Mouse (Mus musculus): ENCODE measurements around the gene D430042O09Rik. TPM values are rescaled to one million over a fixed set of nuclear protein-coding genes. Genes with fewer than 3 reads are reported as not detected.

D430042O09Rik gene
- polyA plus RNA-seq, 1 experiment from 2014 or later = 1.4 TPM

DNA sequence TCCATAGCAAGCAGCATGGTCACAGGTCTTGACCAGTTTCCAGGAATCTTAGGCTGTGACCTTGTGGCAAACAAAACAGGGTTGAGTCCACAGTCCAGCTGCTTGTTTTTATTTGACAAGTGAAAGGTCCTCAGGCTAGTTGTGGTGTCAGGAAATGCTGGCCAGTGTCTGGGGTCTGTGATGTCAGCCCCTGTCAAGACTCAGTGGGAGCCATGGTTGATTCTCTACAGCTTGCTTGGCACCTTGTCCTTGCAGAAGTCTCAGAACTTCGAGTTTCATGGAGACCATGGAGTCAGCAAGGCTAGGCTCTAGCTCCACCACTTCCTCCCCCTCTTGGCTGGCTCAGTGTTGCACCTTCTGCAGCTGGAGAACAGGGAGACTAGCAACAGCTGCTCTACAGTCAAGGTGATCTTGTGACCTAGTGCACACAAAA lies 33.6 kb downstream of the D430042O09Rik start:
- 14% methylated on average over 1 of the region's 1 CpGs for WGBS (ENCODE audit: insufficient replicate concordance)

DNA sequence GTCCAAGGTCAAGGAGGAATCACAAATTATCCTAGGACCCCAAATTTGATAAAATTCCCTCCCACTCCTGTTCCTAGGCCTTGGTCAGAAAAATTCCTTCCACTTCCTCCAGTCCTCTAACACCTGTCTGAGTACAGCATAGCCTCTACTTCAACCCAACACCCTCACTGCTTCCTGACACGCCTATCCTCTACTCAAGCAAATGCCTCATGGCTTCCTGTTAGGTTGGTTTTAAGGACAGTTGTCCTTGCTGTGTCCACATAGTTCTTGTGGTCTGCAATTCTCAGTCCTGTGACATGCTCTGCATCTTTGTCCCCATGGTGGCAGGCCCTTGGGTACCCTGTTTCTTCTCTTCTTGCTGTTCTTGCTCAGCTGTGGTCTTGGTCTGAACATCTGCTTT lies 37.1 kb downstream of the D430042O09Rik start:
- Histone ChIP-seq H3K27ac (replicated peaks) (no peak overlapping the region), H3K4me1 (replicated peaks) (peaks cover 11% of the 10 kb centered on the region), H3K36me3 (replicated peaks) (no peaks in the 10 kb centered on the region), H3K27me3 (no peaks in the 10 kb centered on the region), H3K4me3 (replicated peaks) (no peak overlapping the region), H3K9me3 (replicated peaks) (no peaks in the 10 kb centered on the region), H3K9ac (no peak overlapping the region), H3K4me2 (no peak overlapping the region)
- ATAC-seq (ENCODE audit: insufficient read depth) = no peak
- 47% methylated on average over 1 of the region's 1 CpGs for WGBS (ENCODE audit: insufficient replicate concordance)

More for the DNA sequence above, 33.6 kb downstream of the D430042O09Rik start:
- H3K27me3 ChIP-seq = no peaks in the 10 kb centered on the region
- no peak overlapping the region for H3K4me3 ChIP-seq (replicated peaks)
- H3K4me1 ChIP-seq (replicated peaks) = peaks cover 2% of the 10 kb centered on the region
- H3K9ac ChIP-seq = no peak overlapping the region
- no peak overlapping the region for H3K27ac ChIP-seq (replicated peaks)
- no peak overlapping the region for H3K4me2 ChIP-seq
- no peak for ATAC-seq (ENCODE audit: insufficient read depth)
- no peaks in the 10 kb centered on the region for H3K36me3 ChIP-seq (replicated peaks)
- no peaks in the 10 kb centered on the region for H3K9me3 ChIP-seq (replicated peaks)

DNA sequence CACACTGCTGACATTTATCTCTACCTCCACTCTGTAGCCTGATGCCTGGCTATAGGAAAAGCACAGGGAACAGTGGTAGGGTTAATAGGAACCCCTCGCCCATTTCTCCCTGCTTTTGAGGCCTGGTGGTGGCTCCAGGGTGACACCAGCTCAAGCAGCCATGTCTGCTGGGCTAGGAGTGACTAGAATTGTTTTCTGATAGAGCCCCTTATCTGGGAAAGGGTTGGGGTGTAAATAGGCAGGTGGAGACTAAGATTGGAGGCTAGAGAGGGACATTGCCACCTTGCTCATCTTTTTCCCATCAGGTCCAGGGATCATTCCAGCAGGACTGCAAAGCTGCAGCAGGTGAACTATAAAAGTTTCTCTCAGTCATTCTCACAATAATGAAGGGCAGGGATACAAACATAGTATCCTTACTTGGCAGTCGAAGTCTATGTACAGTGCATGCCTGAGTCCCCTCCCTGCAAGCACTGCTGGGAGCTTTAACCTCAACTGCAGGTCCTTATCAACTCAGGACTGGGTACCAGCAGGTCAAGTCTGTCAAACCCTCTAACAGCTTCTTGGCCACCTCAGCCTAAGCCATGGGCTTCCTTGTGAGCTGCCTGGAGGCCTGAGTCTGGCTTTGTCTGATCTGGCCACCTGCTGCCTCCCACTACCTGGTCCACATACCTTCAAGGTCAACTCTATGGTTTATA lies 39.1 kb downstream of the D430042O09Rik start:
- Histone ChIP-seq H3K27ac (replicated peaks) (no peak overlapping the region), H3K27me3 (no peaks in the 10 kb centered on the region), H3K36me3 (replicated peaks) (no peaks in the 10 kb centered on the region), H3K9me3 (replicated peaks) (no peaks in the 10 kb centered on the region), H3K4me1 (replicated peaks) (peaks cover 11% of the 10 kb centered on the region), H3K9ac (no peak overlapping the region), H3K4me2 (no peak overlapping the region), H3K4me3 (replicated peaks) (no peak overlapping the region)
- WGBS (ENCODE audit: insufficient replicate concordance) = 49% methylated on average over 2 of the region's 2 CpGs
- no peak for ATAC-seq (ENCODE audit: insufficient read depth)

DNA sequence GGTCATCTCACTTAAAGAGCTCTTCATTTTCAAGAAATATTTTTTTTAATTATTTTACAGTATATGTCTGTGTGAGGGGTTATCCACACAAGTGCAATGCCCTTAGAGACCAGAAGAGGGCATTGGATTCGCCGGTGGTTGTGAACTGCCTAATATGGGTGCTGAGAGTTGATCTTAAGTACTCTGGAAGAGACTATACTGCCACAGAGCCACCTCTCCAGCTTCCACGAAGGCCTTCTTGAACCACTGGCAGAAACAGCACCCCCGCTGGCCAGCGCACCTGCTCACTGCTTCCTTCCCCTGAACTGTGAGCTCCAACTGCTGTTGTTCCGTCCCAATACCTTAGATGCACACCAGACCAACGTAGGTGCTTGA lies 39.6 kb downstream of the D430042O09Rik start:
- Histone ChIP-seq H3K9me3 (replicated peaks) (no peaks in the 10 kb centered on the region), H3K27ac (replicated peaks) (no peak overlapping the region), H3K4me1 (replicated peaks) (peaks cover 11% of the 10 kb centered on the region), H3K4me2 (no peak overlapping the region), H3K9ac (no peak overlapping the region), H3K4me3 (replicated peaks) (no peak overlapping the region), H3K36me3 (replicated peaks) (no peaks in the 10 kb centered on the region), H3K27me3 (no peaks in the 10 kb centered on the region)
- 57% methylated on average over 7 of the region's 7 CpGs for WGBS (ENCODE audit: insufficient replicate concordance)
- ATAC-seq (ENCODE audit: insufficient read depth) = no peak

DNA sequence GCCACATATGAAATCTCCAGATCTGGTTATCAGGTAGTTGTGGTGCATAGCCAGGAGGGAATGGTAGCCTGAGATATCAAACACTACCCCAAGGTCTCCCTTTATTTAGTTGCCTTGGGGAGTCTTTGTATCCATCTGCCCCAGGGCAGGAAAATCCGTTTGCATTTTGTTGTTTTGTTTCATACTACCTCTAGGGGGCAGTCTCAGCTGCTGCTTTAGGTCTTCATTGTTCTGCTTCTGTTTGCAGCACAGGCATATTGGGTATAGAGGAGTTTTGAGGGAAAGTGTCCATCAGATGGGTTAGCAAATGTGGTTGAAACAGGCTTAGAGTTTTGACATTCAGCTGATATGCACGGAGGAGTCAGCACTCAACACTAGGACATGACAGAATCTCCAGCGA lies 40.5 kb downstream of the D430042O09Rik start:
- Histone ChIP-seq H3K9me3 (replicated peaks) (no peaks in the 10 kb centered on the region), H3K36me3 (replicated peaks) (no peaks in the 10 kb centered on the region), H3K4me1 (replicated peaks) (peaks cover 11% of the 10 kb centered on the region), H3K9ac (no peak overlapping the region), H3K4me3 (replicated peaks) (no peak overlapping the region), H3K27ac (replicated peaks) (no peak overlapping the region), H3K4me2 (no peak overlapping the region), H3K27me3 (no peaks in the 10 kb centered on the region)
- ATAC-seq (ENCODE audit: insufficient read depth) = no peak
- 55% methylated on average over 3 of the region's 3 CpGs for WGBS (ENCODE audit: insufficient replicate concordance)

DNA sequence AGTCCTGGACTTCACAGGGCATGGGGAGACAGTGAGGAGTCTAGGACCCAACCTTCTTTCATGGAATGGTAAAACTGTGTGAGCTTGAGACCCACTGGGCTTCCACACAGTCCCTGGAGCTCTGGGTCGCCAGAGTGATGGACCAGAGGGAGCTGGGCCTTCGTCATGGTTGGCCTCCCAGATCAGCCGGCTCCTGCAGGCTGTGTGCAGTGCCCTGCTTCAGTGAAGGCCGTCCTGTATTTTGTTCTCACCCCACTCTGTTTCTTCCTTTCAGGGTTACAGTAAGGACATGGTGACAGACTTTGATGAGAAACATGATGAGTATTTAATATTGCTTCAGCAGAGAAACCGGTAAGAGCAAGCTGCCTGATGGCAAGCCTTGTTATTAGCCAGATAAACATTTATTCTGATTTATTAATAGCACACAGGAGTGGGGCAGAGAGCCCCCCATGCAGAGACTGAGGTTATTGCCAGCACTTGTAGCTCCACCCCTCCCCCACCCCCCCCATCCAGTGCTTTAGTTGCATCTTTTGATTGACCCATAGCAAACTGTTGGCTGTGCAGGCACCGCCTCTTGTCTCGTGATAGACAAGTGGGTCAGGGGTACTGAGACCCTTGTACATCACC lies 45.1 kb downstream of the D430042O09Rik start:
- H3K4me3 ChIP-seq (replicated peaks) = no peak overlapping the region
- no peaks in the 10 kb centered on the region for H3K27me3 ChIP-seq
- no peak overlapping the region for H3K9ac ChIP-seq
- H3K4me2 ChIP-seq = no peak overlapping the region
- no peak for ATAC-seq (ENCODE audit: insufficient read depth)
- no peaks in the 10 kb centered on the region; the same call in 1 of the 2 replicates for H3K4me1 ChIP-seq (replicated peaks)
- H3K36me3 ChIP-seq (replicated peaks) = no peaks in the 10 kb centered on the region
- 63% methylated on average over 7 of the region's 7 CpGs for WGBS (ENCODE audit: insufficient replicate concordance)
- H3K9me3 ChIP-seq (replicated peaks) = no peaks in the 10 kb centered on the region
- H3K27ac ChIP-seq (replicated peaks) = no peak overlapping the region

DNA sequence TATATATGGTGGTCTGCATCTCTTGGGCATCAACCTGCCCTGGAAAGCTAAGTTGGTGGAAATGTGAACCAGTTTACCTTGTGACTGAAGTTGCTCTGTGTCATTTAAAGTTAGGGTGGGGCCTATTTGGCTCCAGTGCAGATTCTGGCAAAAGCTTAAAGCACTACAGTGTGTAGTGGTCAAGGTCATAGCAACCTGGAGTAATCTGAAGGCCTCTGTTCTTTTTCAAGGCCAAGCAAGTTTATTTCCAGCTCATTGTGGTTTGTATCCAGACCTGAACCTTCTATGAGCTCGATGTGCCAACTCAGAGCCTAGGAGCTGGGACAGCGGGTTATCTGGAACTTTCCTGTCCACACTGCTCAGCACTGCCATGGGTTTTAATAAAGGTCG lies 45.6 kb downstream of the D430042O09Rik start:
- no peaks in the 10 kb centered on the region for H3K27me3 ChIP-seq
- no peak overlapping the region for H3K4me2 ChIP-seq
- no peak overlapping the region for H3K27ac ChIP-seq (replicated peaks)
- H3K36me3 ChIP-seq (replicated peaks) = no peaks in the 10 kb centered on the region
- no peaks in the 10 kb centered on the region for H3K9me3 ChIP-seq (replicated peaks)
- no peak overlapping the region for H3K9ac ChIP-seq
- no peak for ATAC-seq (ENCODE audit: insufficient read depth)
- WGBS (ENCODE audit: insufficient replicate concordance) = 69% methylated on average over 3 of the region's 3 CpGs
- H3K4me3 ChIP-seq (replicated peaks) = no peak overlapping the region
- H3K4me1 ChIP-seq (replicated peaks) = no peaks in the 10 kb centered on the region; the same call in 1 of the 2 replicates

DNA sequence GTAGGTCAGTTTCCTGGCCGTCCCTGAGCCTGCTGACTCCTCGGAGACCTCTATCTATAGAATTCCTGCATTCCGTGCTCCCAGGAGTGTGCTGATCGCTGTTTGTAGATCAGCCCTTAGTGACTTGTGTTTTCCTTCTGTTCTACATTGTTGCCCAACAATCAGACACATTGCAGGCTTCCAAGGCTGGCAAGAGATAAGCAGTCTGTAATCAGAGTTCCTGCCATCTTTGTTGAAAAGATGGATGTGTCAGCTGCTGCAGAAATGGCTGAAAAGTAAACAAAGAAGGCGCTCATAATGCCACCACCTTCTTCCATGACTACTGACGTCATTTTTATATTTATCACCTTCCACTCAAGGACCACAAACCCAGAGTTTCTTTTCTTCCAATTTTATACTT lies 49.1 kb downstream of the D430042O09Rik start:
- no peak for ATAC-seq (ENCODE audit: insufficient read depth)
- WGBS (ENCODE audit: insufficient replicate concordance) = 36% methylated on average over 6 of the region's 6 CpGs
- no peak overlapping the region for H3K9ac ChIP-seq

DNA sequence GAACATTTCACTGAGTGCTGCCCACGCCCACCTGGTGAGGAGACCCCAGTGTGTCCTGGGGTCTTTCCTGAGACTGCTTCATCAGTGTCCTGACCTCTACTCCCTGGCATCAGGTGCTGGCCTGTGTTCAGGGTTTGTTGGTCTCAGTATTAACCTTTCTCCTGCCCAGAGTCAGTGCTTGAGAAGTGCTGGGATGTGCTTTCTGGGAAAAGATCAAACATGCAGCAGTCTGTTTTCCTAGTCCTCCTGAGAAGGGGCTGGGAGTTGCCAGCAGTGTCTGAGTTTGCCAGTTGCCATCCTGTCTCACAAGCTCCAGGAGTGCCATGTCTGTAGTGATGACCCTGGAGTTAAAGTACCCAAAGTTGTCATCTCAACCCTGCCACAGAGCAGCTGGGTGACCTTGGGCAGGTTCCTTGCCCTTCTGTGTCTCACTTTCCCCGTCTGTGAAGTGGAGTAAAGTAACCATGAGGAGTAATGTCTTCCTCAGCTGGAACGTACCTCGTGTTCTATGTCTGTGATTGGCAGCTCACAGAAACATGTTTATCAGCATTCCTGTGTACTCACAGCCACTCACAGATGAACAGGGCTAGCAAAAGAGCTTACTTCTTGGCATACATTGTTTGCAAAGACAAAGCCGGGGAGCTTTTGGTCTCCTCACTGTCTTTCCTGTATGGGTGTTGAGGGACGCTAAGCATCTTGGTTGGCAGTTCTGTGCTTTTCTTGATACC lies 50.4 kb downstream of the D430042O09Rik start:
- no peak for ATAC-seq (ENCODE audit: insufficient read depth)
- Histone ChIP-seq H3K9ac (no peak overlapping the region), H3K4me2 (no peak overlapping the region), H3K36me3 (replicated peaks) (no peaks in the 10 kb centered on the region), H3K9me3 (replicated peaks) (no peaks in the 10 kb centered on the region), H3K27ac (replicated peaks) (no peak overlapping the region), H3K4me1 (replicated peaks) (no peaks in the 10 kb centered on the region; the same call in 1 of the 2 replicates), H3K4me3 (replicated peaks) (no peak overlapping the region), H3K27me3 (no peaks in the 10 kb centered on the region)
- 55% methylated on average over 6 of the region's 6 CpGs for WGBS (ENCODE audit: insufficient replicate concordance)

More for the DNA sequence above, 49.1 kb downstream of the D430042O09Rik start:
- H3K4me1 ChIP-seq (replicated peaks) = no peaks in the 10 kb centered on the region; the same call in 1 of the 2 replicates
- no peaks in the 10 kb centered on the region for H3K27me3 ChIP-seq
- H3K9me3 ChIP-seq (replicated peaks) = no peaks in the 10 kb centered on the region
- no peak overlapping the region for H3K27ac ChIP-seq (replicated peaks)
- no peak overlapping the region for H3K4me2 ChIP-seq
- H3K4me3 ChIP-seq (replicated peaks) = no peak overlapping the region
- no peaks in the 10 kb centered on the region for H3K36me3 ChIP-seq (replicated peaks)

DNA sequence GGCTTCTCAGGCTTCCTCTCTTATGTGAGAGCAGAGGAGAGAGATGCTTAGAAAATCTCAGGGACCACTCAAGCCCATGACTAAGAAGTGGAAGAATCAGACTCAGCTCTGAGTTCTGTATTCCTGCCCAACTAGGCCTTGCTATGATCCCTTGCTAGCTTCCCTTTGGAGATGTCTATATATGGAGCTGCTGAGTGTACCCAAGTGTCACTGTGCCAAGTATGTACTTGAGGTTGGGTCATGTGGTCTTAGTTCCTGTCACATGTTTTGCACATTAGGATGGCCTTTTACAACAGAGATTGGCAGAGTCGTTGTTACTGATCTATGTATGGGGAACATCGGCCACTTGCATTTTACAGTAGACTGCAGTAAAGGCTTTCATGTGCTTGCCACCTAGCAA lies 54.6 kb downstream of the D430042O09Rik start:
- no peaks in the 10 kb centered on the region for H3K36me3 ChIP-seq (replicated peaks)
- no peak for ATAC-seq (ENCODE audit: insufficient read depth)
- no peak overlapping the region for H3K27ac ChIP-seq (replicated peaks)
- H3K4me3 ChIP-seq (replicated peaks) = no peak overlapping the region
- WGBS (ENCODE audit: insufficient replicate concordance) = 68% methylated on average over 2 of the region's 2 CpGs
- H3K27me3 ChIP-seq = no peaks in the 10 kb centered on the region
- H3K4me1 ChIP-seq (replicated peaks) = no peaks in the 10 kb centered on the region
- H3K4me2 ChIP-seq = no peak overlapping the region
- H3K9me3 ChIP-seq (replicated peaks) = no peaks in the 10 kb centered on the region
- H3K9ac ChIP-seq = no peak overlapping the region
